Mouse (Mus musculus): ENCODE data around the gene Ppp2r5a.
A peak's percentile ranks its signal among the peaks of the same experiment; 100 is the strongest.

Ppp2r5a gene

GRCm38 (mm10) chr1:191375644-191375998, 27.5 kb downstream of the Ppp2r5a start:
- no peak for DNase-seq (ENCODE audit: low read depth, low spot score)
- H3K36me3 ChIP-seq (ENCODE audit: control insufficient read depth, insufficient read depth, low read length, poor library complexity, severe bottlenecking) = peaks cover 2% of the 10 kb centered on the region
- no peaks in the 10 kb centered on the region for H3K27me3 ChIP-seq (ENCODE audit: control insufficient read depth, insufficient read depth, low read length, poor library complexity, severe bottlenecking)

DNA sequence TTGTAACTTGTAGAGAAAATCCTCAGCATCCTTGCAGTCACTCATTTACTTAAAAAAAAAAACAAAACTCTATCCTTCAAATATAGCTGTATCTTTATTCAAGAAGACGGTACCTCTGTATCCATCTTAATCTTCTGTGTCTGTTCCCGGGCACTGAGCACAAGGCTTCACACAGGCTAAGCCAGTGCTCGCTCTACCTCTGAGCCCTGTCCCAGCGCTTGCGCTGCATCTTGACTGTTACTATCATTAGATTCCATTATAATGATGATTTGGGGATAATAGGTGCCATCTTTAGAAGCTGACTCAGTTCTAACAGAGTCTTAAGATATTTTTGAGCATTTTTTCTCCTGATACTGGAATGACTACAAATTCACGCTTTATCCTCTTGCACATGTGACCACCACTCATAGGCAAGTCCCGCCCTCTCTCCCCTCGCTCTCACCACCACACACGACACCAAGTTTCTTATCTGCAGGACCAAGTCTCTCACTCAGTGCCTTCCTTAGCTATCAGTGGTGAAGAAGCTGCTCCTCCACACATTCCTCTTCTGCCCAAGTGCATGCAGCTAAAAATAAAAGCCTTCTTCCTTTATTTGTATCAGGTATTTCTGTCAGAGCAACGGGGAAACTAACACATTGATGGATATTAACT, 28.0 kb downstream of the Ppp2r5a start:
- no peaks in the 10 kb centered on the region for H3K27me3 ChIP-seq (ENCODE audit: control insufficient read depth, insufficient read depth, low read length, poor library complexity, severe bottlenecking)
- no peak for DNase-seq (ENCODE audit: low read depth, low spot score)
- H3K36me3 ChIP-seq (ENCODE audit: control insufficient read depth, insufficient read depth, low read length, poor library complexity, severe bottlenecking) = peaks cover 2% of the 10 kb centered on the region

- DNase-seq (ENCODE audit: low read depth, low spot score) = no peak
- H3K27me3 ChIP-seq (ENCODE audit: control insufficient read depth, insufficient read depth, low read length, poor library complexity, severe bottlenecking) = no peaks in the 10 kb centered on the region
- H3K36me3 ChIP-seq (ENCODE audit: control insufficient read depth, insufficient read depth, low read length, poor library complexity, severe bottlenecking) = peaks cover 4% of the 10 kb centered on the region
These were observed 33.9 kb downstream of the Ppp2r5a start for GRCm38 (mm10) chr1:191369140-191369539.

DNA sequence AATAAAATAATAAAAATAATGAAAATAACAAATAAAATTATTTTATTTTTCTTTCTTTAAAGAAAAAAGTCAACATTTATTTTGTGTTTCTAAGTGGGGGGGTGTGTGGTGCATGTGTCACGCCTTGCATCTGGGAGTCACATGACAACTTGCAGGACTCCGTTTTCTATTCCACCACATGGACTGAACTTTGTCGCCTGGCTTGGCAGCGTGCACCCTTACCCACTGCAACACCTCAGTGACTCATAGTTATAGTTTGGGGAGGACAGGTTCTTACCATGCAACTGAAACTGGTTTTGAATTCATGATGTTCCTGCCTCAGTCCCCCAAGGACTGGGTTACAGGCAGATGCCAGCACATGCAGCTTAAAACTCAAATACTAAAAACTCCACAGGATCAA, 34.9 kb downstream of the Ppp2r5a start:
- Histone ChIP-seq H3K36me3 (ENCODE audit: control insufficient read depth, insufficient read depth, low read length, poor library complexity, severe bottlenecking) (peaks cover 7% of the 10 kb centered on the region), H3K27me3 (ENCODE audit: control insufficient read depth, insufficient read depth, low read length, poor library complexity, severe bottlenecking) (no peaks in the 10 kb centered on the region)
- no peak for DNase-seq (ENCODE audit: low read depth, low spot score)

- Histone ChIP-seq H3K27me3 (ENCODE audit: control insufficient read depth, insufficient read depth, low read length, poor library complexity, severe bottlenecking) (no peaks in the 10 kb centered on the region), H3K36me3 (ENCODE audit: control insufficient read depth, insufficient read depth, low read length, poor library complexity, severe bottlenecking) (peaks cover 8% of the 10 kb centered on the region)
- DNase-seq (ENCODE audit: low read depth, low spot score) = peak; percentile 83
These were observed 38.6 kb downstream of the Ppp2r5a start for GRCm38 (mm10) chr1:191364477-191364876.

DNA sequence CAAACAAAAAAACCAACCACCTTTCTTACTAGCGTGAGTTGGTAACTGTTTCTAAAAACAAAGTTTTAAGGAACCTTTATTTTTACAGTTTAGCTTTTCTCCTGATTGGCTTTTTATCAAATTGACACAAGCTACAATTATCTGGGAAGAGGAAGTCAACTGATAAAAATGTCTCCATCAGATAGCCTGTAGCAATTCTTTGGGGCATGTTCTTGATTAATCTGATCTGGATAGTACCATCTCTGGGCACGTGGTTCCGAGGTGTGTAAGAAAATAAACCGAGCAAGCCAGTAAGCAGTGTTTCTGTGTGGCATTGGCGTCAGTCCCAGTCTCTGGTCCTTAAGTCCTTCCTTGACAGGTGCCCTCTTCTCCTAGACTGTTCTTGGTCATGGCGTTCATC, 40.7 kb downstream of the Ppp2r5a start:
- Histone ChIP-seq H3K27me3 (ENCODE audit: control insufficient read depth, insufficient read depth, low read length, poor library complexity, severe bottlenecking) (no peaks in the 10 kb centered on the region), H3K36me3 (ENCODE audit: control insufficient read depth, insufficient read depth, low read length, poor library complexity, severe bottlenecking) (peaks cover 11% of the 10 kb centered on the region; the same call in 1 of the 2 replicates)
- DNase-seq (ENCODE audit: low read depth, low spot score) = no peak

- Histone ChIP-seq H3K27me3 (ENCODE audit: control insufficient read depth, insufficient read depth, low read length, poor library complexity, severe bottlenecking) (no peaks in the 10 kb centered on the region), H3K36me3 (ENCODE audit: control insufficient read depth, insufficient read depth, low read length, poor library complexity, severe bottlenecking) (peaks cover 11% of the 10 kb centered on the region)
- no peak for DNase-seq (ENCODE audit: low read depth, low spot score)
These were observed 43.6 kb downstream of the Ppp2r5a start for GRCm38 (mm10) chr1:191359478-191359877.

DNA sequence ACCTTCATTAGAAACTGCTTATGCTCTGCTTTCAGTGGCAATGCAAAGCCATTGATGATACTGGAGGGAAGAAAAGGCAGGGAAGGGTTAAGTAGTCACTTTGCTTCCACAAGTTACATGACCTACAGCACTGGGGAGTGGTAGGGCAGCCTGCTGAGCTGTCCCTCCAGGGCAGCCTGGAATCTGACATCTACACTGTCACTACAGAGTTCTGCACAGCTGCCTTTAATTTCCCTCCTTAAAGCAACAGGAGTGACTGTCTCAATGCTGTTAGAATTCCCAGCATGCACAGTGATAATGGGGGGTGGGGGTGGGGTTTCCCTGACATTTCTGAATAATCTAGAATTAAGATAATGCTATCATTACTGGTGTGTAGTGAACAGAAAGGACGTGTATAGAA, 46.1 kb downstream of the Ppp2r5a start:
- DNase-seq (ENCODE audit: low read depth, low spot score) = no peak
- no peaks in the 10 kb centered on the region for H3K27me3 ChIP-seq (ENCODE audit: control insufficient read depth, insufficient read depth, low read length, poor library complexity, severe bottlenecking)
- H3K36me3 ChIP-seq (ENCODE audit: control insufficient read depth, insufficient read depth, low read length, poor library complexity, severe bottlenecking) = peaks cover 14% of the 10 kb centered on the region

DNA sequence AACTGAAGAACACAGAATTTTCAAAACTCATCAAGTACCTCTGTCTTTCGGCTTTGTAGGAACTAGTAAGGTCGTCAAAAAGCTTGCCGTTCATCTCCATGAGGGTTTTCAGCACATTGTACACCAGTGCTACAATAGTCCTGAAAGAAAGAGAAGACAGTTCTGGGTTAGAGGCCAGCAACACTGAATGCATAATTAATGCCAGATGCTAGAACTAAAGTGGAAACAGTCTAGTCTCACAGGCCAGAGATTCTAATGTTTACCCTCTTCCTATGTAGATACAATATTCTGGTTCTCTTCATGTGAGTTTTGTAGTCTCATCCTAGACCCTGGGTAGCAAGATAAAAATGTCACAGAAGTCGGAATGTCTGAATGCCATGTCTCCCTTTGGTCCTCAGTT, 49.2 kb downstream of the Ppp2r5a start:
- DNase-seq (ENCODE audit: low read depth, low spot score) = no peak
- Histone ChIP-seq H3K27me3 (ENCODE audit: control insufficient read depth, insufficient read depth, low read length, poor library complexity, severe bottlenecking) (no peaks in the 10 kb centered on the region), H3K36me3 (ENCODE audit: control insufficient read depth, insufficient read depth, low read length, poor library complexity, severe bottlenecking) (peaks cover 17% of the 10 kb centered on the region)

GRCm38 (mm10) chr1:191352786-191353488, 50.1 kb downstream of the Ppp2r5a start:
- no peaks in the 10 kb centered on the region for H3K27me3 ChIP-seq (ENCODE audit: control insufficient read depth, insufficient read depth, low read length, poor library complexity, severe bottlenecking)
- H3K36me3 ChIP-seq (ENCODE audit: control insufficient read depth, insufficient read depth, low read length, poor library complexity, severe bottlenecking) = peaks cover 18% of the 10 kb centered on the region
- peak; percentile 64 for DNase-seq (ENCODE audit: low read depth, low spot score)

DNA sequence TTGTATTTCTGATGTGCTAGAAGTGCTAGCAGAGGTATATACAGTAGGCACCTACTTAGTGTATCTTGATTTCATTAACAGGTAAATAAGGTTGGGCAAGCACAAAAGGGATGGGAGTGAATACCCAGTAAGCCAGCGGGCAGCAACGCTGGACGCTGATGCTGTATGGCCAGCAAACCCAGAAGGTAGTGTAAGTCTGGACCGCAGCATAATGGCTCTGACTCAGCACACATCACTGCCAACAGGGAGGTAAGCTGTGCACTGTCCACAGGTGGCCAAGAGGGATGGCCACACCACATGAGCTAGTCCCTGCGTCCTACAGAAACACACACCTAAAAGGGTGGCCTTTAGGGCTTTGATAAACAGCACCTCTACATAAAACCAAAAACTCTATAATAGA, 52.7 kb downstream of the Ppp2r5a start:
- Histone ChIP-seq H3K36me3 (ENCODE audit: control insufficient read depth, insufficient read depth, low read length, poor library complexity, severe bottlenecking) (peaks cover 21% of the 10 kb centered on the region), H3K27me3 (ENCODE audit: control insufficient read depth, insufficient read depth, low read length, poor library complexity, severe bottlenecking) (no peaks in the 10 kb centered on the region)
- no peak for DNase-seq (ENCODE audit: low read depth, low spot score)

DNA sequence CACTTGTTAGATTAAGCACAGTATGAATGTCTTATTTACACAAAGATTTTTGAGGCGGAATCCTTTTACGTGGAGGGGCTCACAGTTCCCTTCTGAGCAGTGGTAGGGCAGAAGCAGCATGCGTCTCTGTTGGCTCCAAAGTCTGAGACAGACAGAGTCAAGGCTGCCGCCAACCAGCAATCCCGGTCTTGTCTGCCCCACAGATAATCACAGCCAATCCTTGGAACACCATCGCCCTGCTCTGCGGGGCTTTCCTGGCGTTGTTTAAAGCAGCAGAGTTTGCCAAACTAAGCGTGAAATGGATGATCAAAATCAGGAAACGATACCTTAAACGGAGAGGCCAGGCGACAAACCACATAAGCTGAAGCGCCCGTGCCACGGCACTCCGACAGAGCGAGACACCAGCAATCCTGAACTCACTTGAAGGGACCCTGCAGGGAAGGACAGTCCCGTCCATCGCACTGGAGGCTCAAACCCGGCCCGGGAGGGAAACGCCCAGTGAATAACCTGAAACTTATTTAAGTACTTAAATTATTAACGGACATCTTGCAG, 53.5 kb downstream of the Ppp2r5a start:
- DNase-seq (ENCODE audit: low read depth, low spot score) = no peak
- Histone ChIP-seq H3K27me3 (ENCODE audit: control insufficient read depth, insufficient read depth, low read length, poor library complexity, severe bottlenecking) (no peaks in the 10 kb centered on the region), H3K36me3 (ENCODE audit: control insufficient read depth, insufficient read depth, low read length, poor library complexity, severe bottlenecking) (peaks cover 21% of the 10 kb centered on the region)

- peaks cover 18% of the 10 kb centered on the region for H3K36me3 ChIP-seq (ENCODE audit: control insufficient read depth, insufficient read depth, low read length, poor library complexity, severe bottlenecking)
- no peak for DNase-seq (ENCODE audit: low read depth, low spot score)
- H3K27me3 ChIP-seq (ENCODE audit: control insufficient read depth, insufficient read depth, low read length, poor library complexity, severe bottlenecking) = no peaks in the 10 kb centered on the region
These were observed 54.1 kb downstream of the Ppp2r5a start for GRCm38 (mm10) chr1:191348996-191349395.

- no peaks in the 10 kb centered on the region for H3K27me3 ChIP-seq (ENCODE audit: control insufficient read depth, insufficient read depth, low read length, poor library complexity, severe bottlenecking)
- peaks cover 15% of the 10 kb centered on the region for H3K36me3 ChIP-seq (ENCODE audit: control insufficient read depth, insufficient read depth, low read length, poor library complexity, severe bottlenecking)
- no peak for DNase-seq (ENCODE audit: low read depth, low spot score)
These were observed 54.5 kb downstream of the Ppp2r5a start for GRCm38 (mm10) chr1:191348592-191348991.

GRCm38 (mm10) chr1:191347602-191348001, 55.5 kb downstream of the Ppp2r5a start:
- Histone ChIP-seq H3K36me3 (ENCODE audit: control insufficient read depth, insufficient read depth, low read length, poor library complexity, severe bottlenecking) (peaks cover 13% of the 10 kb centered on the region), H3K27me3 (ENCODE audit: control insufficient read depth, insufficient read depth, low read length, poor library complexity, severe bottlenecking) (no peaks in the 10 kb centered on the region)
- no peak for DNase-seq (ENCODE audit: low read depth, low spot score)

Measured in splenic B cell, adult 2 months (primary cell).